Mouse (Mus musculus) bone marrow macrophage, adult 2 months (primary cell): ENCODE measurements around the gene Fgf18.

ENCODE experiments used
- CTCF ChIP-seq: IDR thresholded peaks from 2 replicates; pipeline ENCODE4 v1.5.1; 2012; ENCODE audit warnings: low read depth, mild to moderate bottlenecking, low read length, moderate library complexity
- POLR2A ChIP-seq: IDR thresholded peaks from 2 replicates; pipeline ENCODE4 v1.6.1; 2012; ENCODE audit warnings: mild to moderate bottlenecking, low read depth, low read length, borderline replicate concordance

GRCm38 (mm10) chr11:33079424-33079823 is 67.8 kb downstream of the Fgf18 start:
- TF ChIP-seq CTCF (no peak), POLR2A (no peak)
